Mouse (Mus musculus) lung, embryonic 14.5 days (tissue): ENCODE data around the gene Sphk1. TPM values are rescaled to one million over a fixed set of nuclear protein-coding genes. Genes with fewer than 3 reads are reported as not detected.

Source experiments
- ATAC-seq: fragments of 200-750 bp; cut with Nextera tagmentation; 2 replicates; pipeline ENCODE4 v1.8.0; 2017; ENCODE audit warnings: mild to moderate bottlenecking, moderate TSS enrichment, moderate library complexity; ENCODE audit not compliant: insufficient read depth
- DNase-seq: peaks from one replicate; pipeline ENCODE4 v3.0.0-alpha.2; 2015
- H3K27ac ChIP-seq: fragments of 300-500 bp; sonication (generic); 2 replicates; pipeline ENCODE4 v1.5.1; 2014; ENCODE audit warnings: low read depth, mild to moderate bottlenecking, moderate library complexity
- H3K27me3 ChIP-seq: fragments of 300-500 bp; sonication (generic); 2 replicates; pipeline ENCODE4 v1.6.1; 2014; ENCODE audit warnings: low read length, control low read depth; ENCODE audit not compliant: insufficient read depth
- H3K36me3 ChIP-seq: fragments of 300-500 bp; sonication (generic); 2 replicates; pipeline ENCODE4 v1.6.1; 2014; ENCODE audit warnings: control low read depth; ENCODE audit not compliant: insufficient read depth
- H3K4me1 ChIP-seq: fragments of 300-500 bp; sonication (generic); 2 replicates; pipeline ENCODE4 v1.6.1; 2014; ENCODE audit warnings: antibody characterized with exemption, control low read depth; ENCODE audit not compliant: insufficient read depth
- H3K4me2 ChIP-seq: fragments of 300-500 bp; sonication (generic); 2 replicates; pipeline ENCODE4 v1.6.1; 2014; ENCODE audit warnings: mild to moderate bottlenecking
- H3K4me3 ChIP-seq: fragments of 300-500 bp; sonication (generic); 2 replicates; pipeline ENCODE4 v1.5.1; 2014; ENCODE audit warnings: low read depth, low read length
- H3K9ac ChIP-seq: fragments of 300-500 bp; sonication (generic); 2 replicates; pipeline ENCODE4 v1.6.1; 2014
- H3K9me3 ChIP-seq: fragments of 300-500 bp; sonication (generic); 2 replicates; pipeline ENCODE4 v1.6.1; 2016; ENCODE audit warnings: low read depth, low read length, control low read depth
- CTCF ChIP-seq: IDR thresholded peaks from 2 replicates; pipeline ENCODE4 v1.5.1; 2016; ENCODE audit warnings: antibody characterized with exemption, low read depth
- WGBS: fragments of 180-500 bp; shearing (Covaris S2); extraction: QIAGEN DNeasy Blood & Tissue Kit; methylation state at CpG from one replicate; pipeline ENCODE4 v1.1.7; 2014; 5-methylcytosine and 5-hydroxymethylcytosine counted together
- polyA plus RNA-seq: library from polyadenylated mRNA; unstranded; fragments of >200 nt; fragmentation: Nextera tagmentation; extraction: Ambion mirVana; gene quantifications from 2 replicates; pipeline ENCODE4 v1.2.1, GENCODE M21; 2014

Gene Sphk1
- polyA plus RNA-seq, 1 experiment from 2014 or later = 4.0 TPM

DNA sequence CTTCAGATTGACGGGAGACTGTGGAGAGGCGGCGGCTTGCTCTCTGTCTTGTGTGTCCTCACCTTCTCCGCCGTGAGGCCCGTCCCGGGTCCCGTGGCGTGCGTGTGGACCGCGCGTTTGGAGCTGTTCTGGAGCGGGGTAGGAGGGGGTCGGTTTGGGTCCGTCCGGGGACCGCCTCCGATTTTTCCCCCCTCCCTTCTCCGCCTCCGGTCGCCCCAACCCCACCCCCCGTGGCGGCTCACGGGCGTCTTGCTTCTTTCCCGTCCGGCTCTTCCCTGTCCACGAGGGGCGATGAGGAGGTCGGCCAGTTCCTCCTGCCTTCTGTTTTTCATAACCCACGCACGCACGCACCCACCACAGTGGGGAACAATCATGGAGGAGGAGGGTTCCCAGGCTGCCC lies 32.1 kb upstream of the Sphk1 start:
- TF ChIP-seq CTCF = 0 out of 2 replicates have a peak, but pooled peaks have one; percentile 2
- peak overlapping the region; percentile 66 for H3K4me2 ChIP-seq
- H3K4me3 ChIP-seq = peak overlapping the region; percentile 34
- no peaks in the 10 kb centered on the region for H3K36me3 ChIP-seq
- no peaks in the 10 kb centered on the region for H3K27me3 ChIP-seq
- H3K9me3 ChIP-seq = no peaks in the 10 kb centered on the region
- H3K4me1 ChIP-seq = peaks cover 6% of the 10 kb centered on the region; the same call in 1 of the 2 replicates
- ATAC-seq (no peak), DNase-seq (no peak)
- H3K9ac ChIP-seq = peak overlapping the region; percentile 55
- WGBS = 19% methylated on average over 34 of the region's 34 CpGs
- no peak overlapping the region for H3K27ac ChIP-seq

DNA sequence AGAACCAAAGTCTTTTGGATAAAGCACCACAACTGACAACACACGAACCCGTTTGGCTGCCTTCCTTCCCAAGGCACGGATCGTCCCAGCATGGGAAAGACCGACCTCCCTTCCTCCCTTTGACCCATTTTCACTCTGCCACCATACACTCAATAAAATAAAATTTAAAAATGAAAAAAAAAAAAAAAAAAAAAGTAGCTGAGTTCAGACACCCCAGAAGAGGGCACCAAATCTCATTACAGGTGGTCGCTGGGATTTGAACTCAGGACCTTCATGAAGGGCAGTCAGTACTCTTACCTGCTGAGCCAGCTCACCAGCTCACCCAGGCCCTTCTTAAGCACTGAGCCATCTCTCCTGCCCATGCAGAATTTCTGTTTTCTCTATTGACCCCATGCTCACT lies 31.7 kb upstream of the Sphk1 start:
- H3K27me3 ChIP-seq = no peaks in the 10 kb centered on the region
- H3K27ac ChIP-seq = no peak overlapping the region
- peak overlapping the region; percentile 55 for H3K9ac ChIP-seq
- peaks cover 6% of the 10 kb centered on the region; the same call in 1 of the 2 replicates for H3K4me1 ChIP-seq
- H3K9me3 ChIP-seq = no peaks in the 10 kb centered on the region
- no peaks in the 10 kb centered on the region for H3K36me3 ChIP-seq
- TF ChIP-seq CTCF = no peak
- ATAC-seq (no peak), DNase-seq (no peak)
- peak overlapping the region; percentile 34 for H3K4me3 ChIP-seq
- peak overlapping the region; percentile 66 for H3K4me2 ChIP-seq
- WGBS = 46% methylated on average over 6 of the region's 6 CpGs

DNA sequence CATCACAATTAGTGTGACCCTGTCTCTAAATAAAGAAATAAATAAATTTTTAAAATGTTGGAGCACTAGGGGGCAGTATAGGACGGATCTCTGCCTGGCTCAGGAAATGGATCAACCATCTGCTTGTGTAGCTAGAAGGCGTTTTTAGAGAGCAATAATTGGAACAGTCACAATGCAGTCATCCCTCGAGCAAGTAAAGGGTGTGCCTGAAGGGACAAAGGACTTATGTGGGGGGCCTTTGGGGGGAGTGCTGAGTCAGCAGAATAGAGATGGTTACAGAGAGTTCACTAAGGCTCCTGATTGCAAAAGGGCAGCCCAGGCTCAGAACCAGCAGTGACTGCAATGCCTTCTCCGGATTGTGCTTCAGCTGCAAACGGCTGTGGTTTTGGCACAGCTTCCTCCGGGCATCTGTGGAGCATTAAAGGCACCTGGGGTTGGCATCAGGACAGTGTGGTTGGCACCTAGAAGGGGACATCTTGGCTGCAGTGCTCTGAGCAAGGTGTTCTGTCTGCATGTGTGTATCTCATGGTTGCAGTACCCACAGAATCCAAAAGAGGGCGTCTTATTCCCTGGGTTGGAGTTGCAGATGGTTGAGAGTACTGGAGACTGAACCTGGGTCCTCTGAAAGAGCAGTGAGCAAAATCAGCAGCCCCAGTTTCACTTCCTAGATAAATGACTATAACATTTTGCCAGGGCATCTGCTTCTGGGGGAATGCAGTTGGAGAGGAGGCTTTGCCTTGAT lies 29.5 kb upstream of the Sphk1 start:
- DNase-seq = peak; percentile 86
- 26% methylated on average over 7 of the region's 7 CpGs for WGBS
- Histone ChIP-seq H3K4me1 (no peaks in the 10 kb centered on the region), H3K27ac (no peak overlapping the region), H3K36me3 (no peaks in the 10 kb centered on the region), H3K4me3 (no peak overlapping the region), H3K27me3 (no peaks in the 10 kb centered on the region), H3K9ac (no peak overlapping the region), H3K9me3 (no peaks in the 10 kb centered on the region), H3K4me2 (no peak overlapping the region)
- peak; percentile 69 for TF ChIP-seq CTCF
- ATAC-seq = peak; percentile 69

DNA sequence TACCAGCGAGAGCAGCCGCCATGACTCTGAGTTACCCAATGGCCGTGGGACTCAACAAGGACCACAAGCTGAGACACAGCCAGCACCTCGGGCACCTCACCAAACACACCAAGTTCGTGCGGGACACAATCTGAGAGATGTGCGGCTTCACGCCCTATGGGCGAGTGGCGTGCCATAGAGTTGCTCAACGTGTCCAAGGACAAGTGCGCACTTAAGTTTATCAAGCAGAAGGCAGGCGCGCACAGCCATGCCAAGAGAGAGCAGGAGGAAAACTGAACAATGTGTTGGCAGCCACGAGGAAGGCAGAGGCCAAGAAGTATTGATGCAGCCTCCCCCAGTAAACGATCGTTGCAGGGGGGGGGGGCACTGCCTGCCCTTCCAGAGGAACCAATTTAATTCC lies 26.2 kb upstream of the Sphk1 start:
- TF ChIP-seq CTCF = no peak
- no peaks in the 10 kb centered on the region for H3K4me1 ChIP-seq
- 87% methylated on average over 17 of the region's 17 CpGs for WGBS
- DNase-seq = no peak
- H3K9ac ChIP-seq = no peak overlapping the region
- no peak for ATAC-seq
- H3K9me3 ChIP-seq = no peaks in the 10 kb centered on the region
- H3K27ac ChIP-seq = no peak overlapping the region
- no peaks in the 10 kb centered on the region for H3K36me3 ChIP-seq
- H3K27me3 ChIP-seq = no peaks in the 10 kb centered on the region
- no peak overlapping the region for H3K4me3 ChIP-seq
- H3K4me2 ChIP-seq = no peak overlapping the region

DNA sequence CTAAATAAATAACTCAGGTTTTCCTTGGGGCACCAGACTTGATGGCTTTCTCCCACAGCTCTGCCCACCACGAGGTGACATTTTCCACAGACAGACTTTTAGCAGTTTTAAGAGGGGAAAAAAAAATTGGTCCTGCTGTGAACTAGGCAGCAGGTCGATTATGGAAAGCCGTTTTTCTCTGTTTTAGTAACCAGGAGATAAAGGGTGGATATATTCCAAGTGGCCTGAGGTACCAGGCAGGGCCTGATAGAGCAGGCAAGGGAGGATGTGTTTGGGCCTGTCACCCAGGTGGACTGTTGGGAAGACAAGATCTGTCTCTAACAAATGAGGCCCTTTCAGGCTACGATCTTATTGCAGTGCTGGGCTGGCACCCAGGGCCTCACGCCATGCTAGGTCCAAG lies 25.2 kb upstream of the Sphk1 start:
- TF ChIP-seq CTCF = no peak
- Histone ChIP-seq H3K27ac (no peak overlapping the region), H3K9me3 (no peaks in the 10 kb centered on the region)

DNA sequence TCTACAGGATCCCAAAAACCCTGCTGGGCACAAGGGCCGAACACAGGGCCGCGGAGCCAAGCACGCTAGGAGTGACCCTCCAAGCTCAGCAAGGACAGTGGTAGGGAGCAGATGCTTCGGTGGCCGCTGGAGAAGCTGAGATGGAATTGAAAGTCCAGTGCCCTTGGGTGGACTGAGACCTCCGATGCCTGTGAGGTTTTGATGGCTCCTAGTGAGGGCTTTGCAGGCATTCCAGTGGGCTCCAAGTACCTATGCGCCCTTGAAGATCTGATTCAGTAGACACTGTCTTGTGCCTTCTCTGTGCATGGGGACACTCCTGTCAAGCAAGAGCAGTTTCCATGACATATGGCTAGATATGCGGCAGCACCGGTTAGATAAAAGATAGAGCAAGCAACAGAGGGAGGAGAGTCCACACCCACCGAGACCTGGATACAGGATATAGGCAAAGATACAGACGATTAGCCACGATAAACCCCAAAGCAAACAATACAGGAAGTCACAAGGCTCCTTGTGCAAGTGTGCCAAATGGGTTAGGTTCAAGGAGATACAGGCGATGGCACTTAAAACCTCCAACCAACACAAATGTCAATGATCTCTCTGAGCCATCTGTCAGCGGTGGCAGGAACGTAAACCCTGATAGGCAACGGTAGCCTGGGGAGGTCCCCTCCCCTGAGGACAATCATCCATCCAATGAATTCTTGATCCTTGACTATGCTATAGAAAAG lies 24.4 kb upstream of the Sphk1 start:
- Histone ChIP-seq H3K9me3 (no peaks in the 10 kb centered on the region), H3K27ac (no peak overlapping the region), H3K27me3 (no peaks in the 10 kb centered on the region), H3K4me3 (no peak overlapping the region), H3K9ac (no peak overlapping the region), H3K4me2 (no peak overlapping the region), H3K36me3 (no peaks in the 10 kb centered on the region), H3K4me1 (no peaks in the 10 kb centered on the region)
- ATAC-seq = no peak; the same call in 1 of the 2 replicates
- no peak for TF ChIP-seq CTCF
- no peak for DNase-seq
- 69% methylated on average over 17 of the region's 17 CpGs for WGBS

More for the DNA sequence above, 25.2 kb upstream of the Sphk1 start:
- Histone ChIP-seq H3K27me3 (no peaks in the 10 kb centered on the region), H3K36me3 (no peaks in the 10 kb centered on the region), H3K4me2 (no peak overlapping the region), H3K9ac (no peak overlapping the region), H3K4me1 (no peaks in the 10 kb centered on the region), H3K4me3 (no peak overlapping the region)
- DNase-seq = no peak
- WGBS = 65% methylated on average over 5 of the region's 5 CpGs
- no peak for ATAC-seq

DNA sequence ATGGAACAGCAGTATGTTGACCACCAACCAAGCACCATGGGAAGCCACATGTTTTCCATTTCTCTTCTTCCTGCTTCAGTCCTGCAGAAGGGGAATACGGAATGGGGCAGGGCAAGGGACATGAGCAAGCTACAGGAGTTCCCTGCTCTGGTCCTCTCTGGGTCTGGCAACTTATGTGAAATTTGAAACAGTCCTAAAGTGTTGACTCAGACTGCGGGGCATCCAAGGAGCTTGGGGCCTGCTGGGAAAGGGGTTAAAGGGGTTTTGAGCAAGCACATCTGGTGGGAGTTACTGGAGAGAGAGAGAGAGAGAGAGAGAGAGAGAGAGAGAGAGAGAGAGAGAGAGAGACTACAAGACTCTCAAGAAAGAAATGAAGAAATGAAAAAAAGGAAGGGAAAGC lies 22.0 kb upstream of the Sphk1 start:
- H3K27me3 ChIP-seq = no peaks in the 10 kb centered on the region
- no peak for DNase-seq
- no peak for TF ChIP-seq CTCF
- H3K4me2 ChIP-seq = no peak overlapping the region
- no peaks in the 10 kb centered on the region for H3K4me1 ChIP-seq
- H3K9me3 ChIP-seq = no peaks in the 10 kb centered on the region
- no peaks in the 10 kb centered on the region for H3K36me3 ChIP-seq
- no peak overlapping the region for H3K9ac ChIP-seq
- H3K27ac ChIP-seq = no peak overlapping the region
- ATAC-seq = no peak
- WGBS = 32% methylated on average over 2 of the region's 2 CpGs
- no peak overlapping the region for H3K4me3 ChIP-seq
